Mouse (Mus musculus) limb, embryonic 12.5 days (tissue): ENCODE results near the gene E130208F15Rik. TPM values are rescaled to one million over a fixed set of nuclear protein-coding genes. Genes with fewer than 3 reads are reported as not detected.

Experiments used
- ATAC-seq: fragments of 200-750 bp; cut with Nextera tagmentation; 2 replicates; pipeline ENCODE4 v1.8.0; 2017; ENCODE audit warnings: low read depth, moderate TSS enrichment; ENCODE audit not compliant: insufficient number of reproducible peaks, insufficient read depth, low FRiP score, low TSS enrichment
- H3K27ac ChIP-seq: fragments of 300-500 bp; sonication (generic); 2 replicates; pipeline ENCODE4 v1.5.1; 2016; ENCODE audit warnings: mild to moderate bottlenecking, moderate library complexity
- H3K27me3 ChIP-seq: fragments of 300-500 bp; sonication (generic); 2 replicates; pipeline ENCODE4 v1.6.1; 2016; ENCODE audit warnings: mild to moderate bottlenecking, moderate library complexity
- H3K36me3 ChIP-seq: fragments of 300-500 bp; sonication (generic); 2 replicates; pipeline ENCODE4 v1.6.1; 2016; ENCODE audit warnings: mild to moderate bottlenecking, moderate library complexity
- H3K4me1 ChIP-seq: fragments of 300-500 bp; sonication (generic); replicated peaks from 2 replicates; pipeline ENCODE4 v1.6.1; 2016
- H3K4me2 ChIP-seq: fragments of 300-500 bp; sonication (generic); 2 replicates; pipeline ENCODE4 v1.6.1; 2016; ENCODE audit warnings: mild to moderate bottlenecking, moderate library complexity
- H3K4me3 ChIP-seq: fragments of 300-500 bp; sonication (generic); replicated peaks from 2 replicates; pipeline ENCODE4 v1.5.1; 2016; ENCODE audit warnings: mild to moderate bottlenecking
- H3K9ac ChIP-seq: fragments of 300-500 bp; sonication (generic); replicated peaks from 2 replicates; pipeline ENCODE4 v1.6.1; 2016; ENCODE audit warnings: mild to moderate bottlenecking, moderate library complexity
- H3K9me3 ChIP-seq: fragments of 300-500 bp; sonication (generic); 2 replicates; pipeline ENCODE4 v1.6.1; 2016; ENCODE audit warnings: mild to moderate bottlenecking, moderate library complexity
- WGBS: fragments of 180-500 bp; shearing (Covaris S2); methylation state at CpG from one replicate; pipeline ENCODE4 v1.1.7; 2016; 5-methylcytosine and 5-hydroxymethylcytosine counted together
- polyA plus RNA-seq: library from polyadenylated mRNA; unstranded; fragments of >200 nt; fragmentation: Nextera tagmentation; extraction: Ambion mirVana; gene quantifications from 2 replicates; pipeline ENCODE4 v1.2.1, GENCODE M21; 2016

The E130208F15Rik gene
- polyA plus RNA-seq, 1 experiment from 2014 or later, result 5.0 TPM

- H3K9me3 ChIP-seq, result peaks cover 7% of the 10 kb centered on the region; the same call in 1 of the 2 replicates
- H3K4me1 ChIP-seq, result peaks cover 14% of the 10 kb centered on the region
- ATAC-seq, result no peak
- peak overlapping the region; percentile 73 for H3K4me3 ChIP-seq
- no peaks in the 10 kb centered on the region for H3K27me3 ChIP-seq
- peak overlapping the region; percentile 84 for H3K27ac ChIP-seq
- H3K36me3 ChIP-seq, result peaks cover 17% of the 10 kb centered on the region
- peak overlapping the region; percentile 69 for H3K4me2 ChIP-seq
- no peak overlapping the region; the same call in 1 of the 2 replicates for H3K9ac ChIP-seq
- WGBS, result 46% methylated on average over 6 of the region's 6 CpGs
Measured at GRCm38 (mm10) chr7:30322865-30323264, 1.3 kb downstream of the E130208F15Rik start.

- ATAC-seq, result no peak
- Histone ChIP-seq H3K9ac (no peak within 1 kb of the TSS; the same call in 1 of the 2 replicates), H3K9me3 (peaks cover 7% of the 10 kb centered on the region; the same call in 1 of the 2 replicates), H3K4me3 (peak within 1 kb of the TSS; percentile 73), H3K27ac (peak within 1 kb of the TSS; percentile 84), H3K4me2 (peak within 1 kb of the TSS; percentile 69), H3K36me3 (peaks cover 7% of the 10 kb centered on the region), H3K27me3 (no peaks in the 10 kb centered on the region), H3K4me1 (peaks cover 14% of the 10 kb centered on the region)
- WGBS, result 77% methylated on average over 3 of the region's 3 CpGs
Measured at GRCm38 (mm10) chr7:30323795-30324194, 2.3 kb downstream of the E130208F15Rik start, which contains the start of gene Sdhaf1. Gene Sdhaf1, minus strand, starts transcription at chr7:30323895.

- H3K9ac ChIP-seq, result no peak overlapping the region
- no peak overlapping the region for H3K27ac ChIP-seq
- no peak overlapping the region for H3K4me2 ChIP-seq
- no peak for ATAC-seq
- H3K4me3 ChIP-seq, result no peak overlapping the region
- peaks cover 1% of the 10 kb centered on the region; the same call in 1 of the 2 replicates for H3K36me3 ChIP-seq
- no peaks in the 10 kb centered on the region for H3K27me3 ChIP-seq
- 83% methylated on average over 5 of the region's 5 CpGs for WGBS
- H3K9me3 ChIP-seq, result peaks cover 7% of the 10 kb centered on the region; the same call in 1 of the 2 replicates
- H3K4me1 ChIP-seq, result peaks cover 14% of the 10 kb centered on the region
Measured at GRCm38 (mm10) chr7:30324300-30324944, 2.9 kb downstream of the E130208F15Rik start.

- Histone ChIP-seq H3K9me3 (peaks cover 7% of the 10 kb centered on the region; the same call in 1 of the 2 replicates), H3K27me3 (no peaks in the 10 kb centered on the region)
- no peak for ATAC-seq
Measured at GRCm38 (mm10) chr7:30325364-30325763, 3.8 kb downstream of the E130208F15Rik start.

GRCm38 (mm10) chr7:30326427-30326826, 4.9 kb downstream of the E130208F15Rik start:
- Histone ChIP-seq H3K36me3 (no peaks in the 10 kb centered on the region), H3K4me2 (no peak overlapping the region), H3K9ac (no peak overlapping the region), H3K27ac (no peak overlapping the region), H3K9me3 (peaks cover 7% of the 10 kb centered on the region; the same call in 1 of the 2 replicates), H3K27me3 (no peaks in the 10 kb centered on the region), H3K4me3 (no peak overlapping the region), H3K4me1 (peaks cover 8% of the 10 kb centered on the region)
- ATAC-seq, result no peak

More at GRCm38 (mm10) chr7:30325364-30325763, 3.8 kb downstream of the E130208F15Rik start:
- Histone ChIP-seq H3K4me3 (no peak overlapping the region), H3K9ac (no peak overlapping the region), H3K4me2 (no peak overlapping the region), H3K36me3 (no peaks in the 10 kb centered on the region), H3K27ac (no peak overlapping the region), H3K4me1 (peaks cover 14% of the 10 kb centered on the region)
- 41% methylated on average over 2 of the region's 2 CpGs for WGBS

- no peaks in the 10 kb centered on the region for H3K36me3 ChIP-seq
- H3K4me2 ChIP-seq, result no peak overlapping the region
- H3K4me3 ChIP-seq, result no peak overlapping the region
- H3K27me3 ChIP-seq, result no peaks in the 10 kb centered on the region
- H3K9ac ChIP-seq, result no peak overlapping the region
- WGBS, result 64% methylated on average over 15 of the region's 15 CpGs
- peaks cover 7% of the 10 kb centered on the region; the same call in 1 of the 2 replicates for H3K4me1 ChIP-seq
- H3K9me3 ChIP-seq, result peaks cover 7% of the 10 kb centered on the region; the same call in 1 of the 2 replicates
- ATAC-seq, result no peak
- H3K27ac ChIP-seq, result no peak overlapping the region
Measured at GRCm38 (mm10) chr7:30327140-30327539, 5.6 kb downstream of the E130208F15Rik start.

- Histone ChIP-seq H3K36me3 (no peaks in the 10 kb centered on the region), H3K27ac (no peak overlapping the region), H3K27me3 (peaks cover 5% of the 10 kb centered on the region), H3K9ac (no peak overlapping the region), H3K9me3 (peaks cover 7% of the 10 kb centered on the region; the same call in 1 of the 2 replicates), H3K4me1 (no peaks in the 10 kb centered on the region), H3K4me2 (no peak overlapping the region), H3K4me3 (no peak overlapping the region)
- ATAC-seq, result no peak
- 48% methylated on average over 10 of the region's 10 CpGs for WGBS
Measured at GRCm38 (mm10) chr7:30328379-30328778, 6.8 kb downstream of the E130208F15Rik start.

GRCm38 (mm10) chr7:30331887-30332286, 10.3 kb downstream of the E130208F15Rik start:
- no peak overlapping the region for H3K4me3 ChIP-seq
- H3K4me2 ChIP-seq, result peak overlapping the region; percentile 16; the same call in 1 of the 2 replicates
- peak; percentile 57 for ATAC-seq
- no peaks in the 10 kb centered on the region for H3K9me3 ChIP-seq
- H3K9ac ChIP-seq, result no peak overlapping the region
- H3K27me3 ChIP-seq, result peaks cover 37% of the 10 kb centered on the region
- H3K27ac ChIP-seq, result no peak overlapping the region
- no peaks in the 10 kb centered on the region for H3K36me3 ChIP-seq
- no peaks in the 10 kb centered on the region for H3K4me1 ChIP-seq
- WGBS, result 4% methylated on average over 13 of the region's 13 CpGs

GRCm38 (mm10) chr7:30332622-30333259, 11.2 kb downstream of the E130208F15Rik start:
- Histone ChIP-seq H3K9me3 (no peaks in the 10 kb centered on the region), H3K36me3 (no peaks in the 10 kb centered on the region), H3K27me3 (peaks cover 37% of the 10 kb centered on the region), H3K4me2 (no peak overlapping the region), H3K4me1 (no peaks in the 10 kb centered on the region), H3K9ac (no peak overlapping the region), H3K27ac (no peak overlapping the region), H3K4me3 (no peak overlapping the region)
- no peak for ATAC-seq
- WGBS, result 68% methylated on average over 18 of the region's 18 CpGs

- Histone ChIP-seq H3K4me3 (no peak overlapping the region), H3K4me2 (no peak overlapping the region), H3K4me1 (no peaks in the 10 kb centered on the region), H3K36me3 (no peaks in the 10 kb centered on the region), H3K9me3 (no peaks in the 10 kb centered on the region), H3K9ac (no peak overlapping the region), H3K27ac (no peak overlapping the region), H3K27me3 (peaks cover 37% of the 10 kb centered on the region)
- WGBS, result 65% methylated on average over 4 of the region's 4 CpGs
- ATAC-seq, result no peak
Measured at GRCm38 (mm10) chr7:30333436-30333835, 11.9 kb downstream of the E130208F15Rik start.

GRCm38 (mm10) chr7:30334563-30334962, 13.0 kb downstream of the E130208F15Rik start:
- no peak for ATAC-seq
- H3K9me3 ChIP-seq, result no peaks in the 10 kb centered on the region
- H3K36me3 ChIP-seq, result no peaks in the 10 kb centered on the region
- H3K4me3 ChIP-seq, result no peak overlapping the region
- H3K9ac ChIP-seq, result no peak overlapping the region
- peaks cover 43% of the 10 kb centered on the region for H3K27me3 ChIP-seq
- 61% methylated on average over 5 of the region's 5 CpGs for WGBS
- H3K4me1 ChIP-seq, result no peaks in the 10 kb centered on the region
- no peak overlapping the region for H3K27ac ChIP-seq
- H3K4me2 ChIP-seq, result no peak overlapping the region
